Mouse (Mus musculus) E14TG2a.4 (cell line): ENCODE measurements around the gene Zfp593.

ENCODE experiments used
- CTCF ChIP-seq: conservative IDR thresholded peaks from 2 replicates; pipeline ENCODE4 v1.5.1; 2014; ENCODE audit warnings: low read length
- NANOG ChIP-seq: IDR thresholded peaks from 2 replicates; pipeline ENCODE4 v1.6.1; 2014; ENCODE audit warnings: borderline replicate concordance, low read length, mixed read lengths

GRCm38 (mm10) chr4:134237582-134238278, 7.7 kb downstream of the Zfp593 start:
- TF ChIP-seq CTCF (no peak), NANOG (no peak)
